Mouse (Mus musculus): ENCODE measurements at regions not wholly inside any gene's neighbourhood (a gene's known extent, or its start where the extent isn't known, plus 50 kb on each side); places are given as distances from the start of the nearest gene placed in this dataset.

- DNase-seq = no peak
Measured at GRCm38 (mm10) chr4:80442711-80443110, 391.2 kb upstream of the Tyrp1 start.

GRCm38 (mm10) chr4:80463615-80464014, 370.3 kb upstream of the Tyrp1 start:
- no peak for DNase-seq

DNA sequence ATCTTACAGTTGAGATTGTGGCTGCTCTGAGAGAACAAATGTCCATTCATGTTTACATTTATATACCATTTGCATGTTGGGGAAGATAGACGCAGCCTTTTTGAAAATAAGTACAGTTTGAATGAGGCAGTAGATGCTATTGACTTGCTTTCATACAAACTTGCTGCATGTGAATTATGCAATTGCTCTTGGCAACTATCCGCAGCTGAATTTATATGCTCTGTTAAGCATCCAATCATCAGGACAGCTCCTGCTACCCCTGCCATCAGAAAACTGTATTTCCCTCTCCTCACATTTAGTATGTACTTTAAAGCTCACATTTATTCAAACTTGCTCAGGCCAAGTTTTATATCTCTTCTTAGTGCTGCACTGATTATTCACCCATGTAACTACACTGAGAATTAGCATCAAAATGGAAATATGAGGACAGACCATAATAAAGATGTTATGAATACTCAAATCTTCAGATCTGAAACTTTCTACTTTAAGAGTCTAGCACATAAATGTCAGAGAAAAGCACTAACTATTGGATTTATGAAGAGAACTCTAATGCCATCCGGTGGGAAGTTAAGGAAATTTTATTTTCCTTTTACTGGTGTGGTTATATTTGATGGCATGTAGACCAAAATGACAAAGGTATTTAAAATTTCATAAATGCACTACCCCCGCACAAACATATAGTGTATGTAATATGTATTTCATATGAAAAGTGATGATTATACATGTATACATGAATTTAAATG, 358.0 kb upstream of the Tyrp1 start:
- DNase-seq = no peak

DNA sequence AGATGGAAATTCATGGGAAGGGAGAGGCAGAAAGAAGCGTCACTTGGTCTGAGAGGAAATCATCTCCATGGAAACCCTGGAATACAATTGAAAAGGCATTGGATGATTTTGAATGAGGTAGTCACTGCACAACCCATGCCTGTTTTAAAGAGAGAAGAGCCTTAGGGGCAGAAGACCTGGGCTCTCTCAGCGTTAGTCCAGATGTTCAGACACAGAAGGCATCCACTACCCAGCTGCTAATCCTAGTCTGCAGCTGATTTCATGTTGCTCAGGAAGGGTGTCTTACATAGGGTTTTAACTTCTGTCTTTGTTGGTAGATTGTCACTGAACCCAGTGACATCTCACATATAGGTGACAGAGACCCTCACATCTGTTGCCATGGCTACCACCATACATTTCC, 318.8 kb upstream of the Tyrp1 start:
- DNase-seq = no peak

GRCm38 (mm10) chr4:80517476-80518285, 316.2 kb upstream of the Tyrp1 start:
- DNase-seq = peak; percentile 4

- no peak for DNase-seq
Measured at GRCm38 (mm10) chr4:80518589-80518988, 315.3 kb upstream of the Tyrp1 start.

GRCm38 (mm10) chr4:80539854-80540253, 294.1 kb upstream of the Tyrp1 start:
- no peak for DNase-seq

GRCm38 (mm10) chr4:80545086-80545485, 288.8 kb upstream of the Tyrp1 start:
- no peak for DNase-seq

DNA sequence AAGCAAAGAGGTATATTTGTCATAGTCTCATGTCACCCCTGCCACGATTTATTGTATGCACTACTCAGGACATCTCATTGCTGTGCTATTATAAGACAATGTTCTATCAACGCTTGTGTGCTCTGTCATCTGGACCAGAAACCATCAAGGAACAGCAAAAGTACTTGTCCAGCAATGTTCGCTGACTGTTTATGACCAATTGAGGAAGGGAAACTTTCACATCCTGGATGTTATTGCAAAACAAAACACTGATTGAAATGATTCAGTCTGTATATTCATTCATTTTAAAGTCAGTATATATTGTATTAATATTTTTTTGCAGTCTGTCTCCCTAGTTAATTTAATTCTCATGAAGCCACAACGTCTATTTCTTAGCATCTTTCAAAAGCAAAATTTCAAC, 244.5 kb upstream of the Tyrp1 start:
- no peak for DNase-seq

DNA sequence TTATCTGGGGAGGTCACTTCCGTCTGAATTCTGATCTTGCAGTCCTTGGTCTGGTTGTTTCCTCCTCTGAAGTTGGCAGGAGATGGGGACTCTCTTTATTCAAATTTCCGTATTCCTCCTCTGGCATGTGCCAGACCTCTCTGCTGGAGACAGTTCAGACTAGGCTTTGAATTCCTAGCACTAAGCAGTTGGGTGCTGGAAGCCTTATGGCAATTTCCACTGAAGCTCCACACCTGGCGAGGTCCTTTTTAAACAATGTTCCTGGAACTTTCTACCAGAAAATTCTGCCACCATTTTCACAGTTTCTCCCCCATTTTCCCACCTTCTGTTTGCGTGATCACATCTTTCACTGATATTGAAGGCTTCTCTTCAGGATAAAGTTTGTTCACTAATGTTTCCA, 205.7 kb upstream of the Tyrp1 start:
- DNase-seq = no peak

DNA sequence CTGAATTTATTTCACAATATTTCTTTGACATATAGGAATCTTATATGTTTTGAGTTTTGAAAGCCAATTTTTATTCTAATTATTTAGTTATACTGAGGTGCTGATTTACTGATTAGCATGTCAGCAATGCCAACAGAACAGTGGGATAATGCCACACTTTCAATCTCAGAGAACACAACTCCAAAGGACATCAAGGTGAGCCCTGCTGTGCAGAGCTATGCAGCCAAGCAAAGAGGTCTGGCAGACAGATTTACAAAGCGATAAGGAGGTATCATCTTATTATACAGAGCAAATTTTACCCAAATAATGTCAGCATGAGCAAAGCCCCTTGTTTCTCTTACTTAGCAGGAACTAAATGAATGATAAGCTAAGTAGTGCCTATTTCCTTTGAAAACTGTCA, 204.7 kb upstream of the Tyrp1 start:
- no peak for DNase-seq

DNA sequence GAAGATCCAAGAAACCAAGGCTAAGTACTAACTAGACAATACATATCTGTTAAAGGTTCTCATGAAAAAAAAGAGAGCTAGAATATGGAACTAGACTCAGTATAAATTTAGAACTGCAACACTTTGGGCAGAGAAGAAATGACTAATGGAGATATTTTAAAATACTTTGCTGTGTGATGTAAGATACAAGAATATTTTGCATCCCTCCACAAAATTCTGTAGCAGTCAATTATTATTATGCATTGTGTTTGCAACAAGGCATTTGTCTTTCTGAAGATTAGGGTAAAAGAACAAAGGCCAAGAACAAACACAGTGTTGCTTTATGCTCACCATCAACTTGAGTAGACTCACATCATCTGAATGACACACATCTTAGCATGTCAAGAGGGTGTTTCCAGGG, 203.7 kb upstream of the Tyrp1 start:
- no peak for DNase-seq

DNA sequence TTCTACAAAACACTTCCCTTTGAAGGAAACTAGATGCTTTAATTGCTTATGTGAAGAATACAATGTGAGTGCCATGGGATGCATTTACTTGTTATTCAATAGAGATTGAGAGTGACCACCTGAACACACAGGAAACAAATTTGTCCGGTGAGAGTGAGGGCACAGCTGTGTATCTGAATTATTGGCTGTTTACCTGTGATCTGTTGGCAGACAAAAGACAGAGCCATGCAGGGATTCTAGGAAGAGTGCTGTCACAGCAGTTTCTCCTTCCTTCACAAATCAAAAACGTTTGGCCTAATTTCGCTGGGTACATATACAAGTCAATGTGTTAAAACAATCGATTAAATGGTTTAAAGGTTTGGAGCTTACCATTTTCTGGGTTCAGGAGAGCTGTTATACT, 202.9 kb upstream of the Tyrp1 start:
- DNase-seq = no peak

DNA sequence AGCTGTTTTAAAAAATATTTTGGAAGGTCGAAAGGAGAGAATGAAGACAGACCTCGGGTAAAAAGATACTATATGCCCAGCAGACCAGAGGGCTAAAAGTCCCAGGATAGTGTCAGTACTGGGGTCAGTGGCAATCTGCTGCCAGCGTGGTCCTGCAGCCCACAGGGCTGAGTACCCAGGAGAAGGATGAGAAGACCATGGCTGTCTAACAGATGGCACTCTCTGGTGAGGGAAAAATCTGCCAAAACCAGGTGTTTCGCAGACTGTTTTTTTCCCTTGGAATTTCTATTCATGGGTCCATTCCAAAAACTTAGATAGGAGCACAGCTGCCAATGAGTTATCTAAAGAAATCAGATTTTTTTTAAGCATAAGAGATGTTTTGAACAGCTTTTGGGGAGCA, 202.5 kb upstream of the Tyrp1 start:
- no peak for DNase-seq

- DNase-seq = no peak
Measured at GRCm38 (mm10) chr4:80638381-80638780, 195.5 kb upstream of the Tyrp1 start.
